Mouse (Mus musculus): ENCODE measurements at regions not wholly inside any gene's neighbourhood (a gene's known extent, or its start where the extent isn't known, plus 50 kb on each side); places are given as distances from the start of the nearest gene placed in this dataset.
A peak's percentile ranks its signal among the peaks of the same experiment; 100 is the strongest.

GRCm38 (mm10) chr12:99039497-99040322 lies 119.3 kb downstream of the Ttc8 start:
- no peak for DNase-seq

- DNase-seq = no peak
Measured at GRCm38 (mm10) chr12:99041606-99042005, 121.2 kb downstream of the Ttc8 start.

GRCm38 (mm10) chr12:99042918-99043862 lies 122.8 kb downstream of the Ttc8 start:
- no peak for DNase-seq

GRCm38 (mm10) chr12:99044477-99044876 lies 124.1 kb downstream of the Ttc8 start:
- no peak for DNase-seq

- no peak for DNase-seq
Measured at GRCm38 (mm10) chr12:99050426-99050825, 130.1 kb downstream of the Ttc8 start.

GRCm38 (mm10) chr12:99052599-99052998 lies 132.2 kb downstream of the Ttc8 start:
- DNase-seq = peak; percentile 45

GRCm38 (mm10) chr12:99057521-99057920 lies 137.1 kb downstream of the Ttc8 start:
- no peak for DNase-seq

GRCm38 (mm10) chr12:99058916-99059315 lies 138.5 kb downstream of the Ttc8 start:
- no peak for DNase-seq

- no peak for DNase-seq
Measured at GRCm38 (mm10) chr12:99059491-99059890, 139.1 kb downstream of the Ttc8 start.

GRCm38 (mm10) chr12:99060702-99061101 lies 140.3 kb downstream of the Ttc8 start:
- no peak for DNase-seq

GRCm38 (mm10) chr12:99063441-99063840 lies 143.1 kb downstream of the Ttc8 start:
- DNase-seq = no peak

- DNase-seq = no peak
Measured at GRCm38 (mm10) chr12:99063885-99064284, 143.5 kb downstream of the Ttc8 start.

- no peak for DNase-seq
Measured at GRCm38 (mm10) chr12:99067962-99068361, 147.6 kb downstream of the Ttc8 start.

- no peak for DNase-seq
Measured at GRCm38 (mm10) chr12:99073766-99074165, 153.4 kb downstream of the Ttc8 start.

- DNase-seq = no peak
Measured at GRCm38 (mm10) chr12:99077366-99077765, 157.0 kb downstream of the Ttc8 start.

- DNase-seq = no peak
Measured at GRCm38 (mm10) chr12:99079873-99080272, 159.5 kb downstream of the Ttc8 start.

GRCm38 (mm10) chr12:99083616-99084015 lies 163.2 kb downstream of the Ttc8 start:
- DNase-seq = no peak

- DNase-seq = peak; percentile 93
Measured at GRCm38 (mm10) chr12:99084144-99084543, 163.8 kb downstream of the Ttc8 start.

GRCm38 (mm10) chr12:99087286-99087685 lies 166.9 kb downstream of the Ttc8 start:
- peak; percentile 60 for DNase-seq

GRCm38 (mm10) chr12:99091770-99092169 lies 171.4 kb downstream of the Ttc8 start:
- no peak for DNase-seq

- no peak for DNase-seq
Measured at GRCm38 (mm10) chr12:99093151-99093550, 172.8 kb downstream of the Ttc8 start.

GRCm38 (mm10) chr12:99093989-99094388 lies 173.6 kb downstream of the Ttc8 start:
- DNase-seq = no peak

- peak; percentile 93 for DNase-seq
Measured at GRCm38 (mm10) chr12:99096930-99097617, 176.7 kb downstream of the Ttc8 start.

Measured in retina, postnatal 1 day (tissue).